Mouse (Mus musculus) cerebellum, adult 11-12 months (tissue): ENCODE measurements around the gene Fgf16.

Source experiments
- DNase-seq: peaks from one replicate; pipeline ENCODE4 v3.0.0; 2022

The Fgf16 gene

GRCm38 (mm10) chrX:105764162-105765004, at the start of gene Fgf16:
Fgf16 (plus strand) TSS chrX:105764279.
- peak; percentile 4 for DNase-seq

- DNase-seq = no peak
These were observed 49.3 kb upstream of the Fgf16 start for GRCm38 (mm10) chrX:105714740-105715139.

GRCm38 (mm10) chrX:105715789-105716321, 48.2 kb upstream of the Fgf16 start:
- DNase-seq = no peak

DNA sequence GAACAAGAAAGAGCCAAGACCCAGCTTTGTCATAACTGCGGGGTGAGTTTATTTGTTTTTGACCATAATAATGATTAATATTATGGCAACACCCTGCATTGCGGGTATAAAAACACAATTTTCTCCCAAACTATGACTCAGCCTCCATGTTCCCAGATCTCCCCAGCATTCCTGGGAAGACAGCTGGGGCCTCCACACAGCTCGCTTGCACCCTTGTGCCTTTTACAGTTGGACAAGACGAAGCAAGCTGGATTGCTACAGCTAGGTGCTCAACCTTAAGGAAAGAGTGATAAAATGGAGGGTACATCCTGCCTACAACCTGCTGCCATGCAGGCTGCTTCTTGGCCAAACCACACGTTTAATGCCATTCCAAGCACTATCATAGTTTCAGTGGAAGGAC, 45.7 kb upstream of the Fgf16 start:
- DNase-seq = no peak

- no peak for DNase-seq
These were observed 45.1 kb upstream of the Fgf16 start for GRCm38 (mm10) chrX:105718943-105719342.

- no peak for DNase-seq
These were observed 39.9 kb upstream of the Fgf16 start for GRCm38 (mm10) chrX:105724174-105724573.

DNA sequence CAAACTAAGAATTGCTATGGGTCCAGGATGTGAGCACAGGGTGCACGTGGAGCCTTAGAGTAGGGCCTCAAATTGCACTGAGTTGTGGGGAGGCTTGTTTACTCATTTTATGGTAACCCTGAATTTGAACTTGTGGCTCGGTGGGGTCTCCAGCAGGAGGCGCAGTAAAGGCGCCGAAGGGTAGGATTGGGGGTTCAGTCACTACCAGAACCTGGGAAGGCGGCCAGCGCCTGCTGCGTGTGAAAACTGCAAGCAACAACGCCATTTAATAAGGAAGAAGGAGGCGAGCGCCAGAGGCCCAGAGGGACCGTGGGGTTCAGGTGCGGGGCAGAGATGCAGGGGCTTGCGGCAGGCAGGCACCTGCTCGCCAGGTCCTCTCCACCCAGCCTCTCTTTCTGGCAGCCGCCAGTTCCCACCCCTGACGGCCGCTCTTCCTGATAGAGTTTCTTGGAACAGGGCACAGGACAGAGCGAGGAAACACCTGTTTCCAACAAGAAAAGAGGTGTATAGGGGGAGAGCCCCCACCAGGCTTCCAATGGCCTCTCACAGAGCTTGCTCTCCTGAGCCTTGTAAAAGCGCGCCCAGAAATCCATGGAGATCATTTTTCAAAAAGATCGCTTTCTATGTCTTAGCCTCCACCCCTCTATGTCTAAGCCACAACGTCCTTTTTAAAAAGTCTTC, 1.1 kb upstream of the Fgf16 start:
- peak; percentile 21 for DNase-seq

DNA sequence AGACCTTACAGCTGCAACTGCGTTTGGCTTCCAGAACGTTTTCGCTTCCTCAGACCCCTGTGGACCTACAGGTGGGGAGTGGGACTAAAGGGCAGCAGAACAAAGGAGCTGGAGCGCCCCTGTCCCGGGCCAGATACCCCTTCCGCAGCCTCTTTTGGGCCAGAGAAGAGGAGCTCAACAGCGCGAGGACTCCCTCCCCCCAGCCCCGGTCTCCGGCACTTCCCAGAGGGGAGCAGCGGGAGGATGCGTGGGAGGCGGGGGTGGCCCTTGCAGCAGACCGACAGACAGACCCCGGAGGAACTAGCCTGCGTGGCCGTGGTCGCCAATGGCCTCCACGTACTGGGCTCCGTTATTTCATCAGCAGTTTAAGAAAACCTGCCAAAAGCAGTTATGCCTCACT, 467 bp upstream of the Fgf16 start:
- peak; percentile 20 for DNase-seq

DNA sequence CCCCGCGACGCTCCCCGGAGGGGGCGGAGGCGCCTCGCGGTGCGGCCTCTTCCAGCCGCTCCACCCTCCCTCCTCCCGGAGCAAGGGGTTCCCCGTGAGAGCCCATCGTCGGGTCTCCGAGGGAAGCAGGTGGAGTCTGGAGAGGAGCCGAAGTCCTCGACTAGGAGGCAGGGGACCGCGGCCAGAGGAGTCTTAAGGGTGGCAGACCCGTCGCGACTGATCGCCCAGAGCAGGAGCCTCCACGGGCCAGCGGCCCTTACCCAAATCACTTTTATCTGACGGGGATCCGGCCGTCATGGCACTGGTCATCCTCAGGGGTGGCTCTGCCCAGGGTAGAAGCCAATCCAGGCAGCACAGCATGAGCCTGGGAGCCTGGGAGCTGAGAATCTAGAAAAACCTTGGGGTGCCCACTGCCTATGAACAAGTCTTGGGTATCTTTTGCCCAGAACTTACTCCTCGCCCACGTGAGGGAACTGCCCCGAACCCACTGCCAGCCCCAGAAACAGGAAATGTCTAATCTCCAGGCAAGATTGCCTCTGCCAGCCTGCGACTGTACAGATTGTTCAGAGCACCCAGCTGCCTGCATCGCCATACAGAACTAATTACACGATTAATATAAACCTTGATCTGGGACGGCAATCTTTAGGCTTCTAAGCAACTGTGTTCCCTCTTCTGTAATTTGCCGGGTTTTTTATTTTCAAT, 1.1 kb downstream of the Fgf16 start:
- DNase-seq = peak; percentile 3

- no peak for DNase-seq
These were observed 1.9 kb downstream of the Fgf16 start for GRCm38 (mm10) chrX:105766013-105766412.

- DNase-seq = peak; percentile 20
These were observed 3.2 kb downstream of the Fgf16 start for GRCm38 (mm10) chrX:105767177-105767764.

GRCm38 (mm10) chrX:105767932-105768331, 3.9 kb downstream of the Fgf16 start:
- DNase-seq = no peak

GRCm38 (mm10) chrX:105773281-105773680, 9.2 kb downstream of the Fgf16 start:
- no peak for DNase-seq

GRCm38 (mm10) chrX:105794806-105795403, 30.8 kb downstream of the Fgf16 start:
- DNase-seq = no peak

DNA sequence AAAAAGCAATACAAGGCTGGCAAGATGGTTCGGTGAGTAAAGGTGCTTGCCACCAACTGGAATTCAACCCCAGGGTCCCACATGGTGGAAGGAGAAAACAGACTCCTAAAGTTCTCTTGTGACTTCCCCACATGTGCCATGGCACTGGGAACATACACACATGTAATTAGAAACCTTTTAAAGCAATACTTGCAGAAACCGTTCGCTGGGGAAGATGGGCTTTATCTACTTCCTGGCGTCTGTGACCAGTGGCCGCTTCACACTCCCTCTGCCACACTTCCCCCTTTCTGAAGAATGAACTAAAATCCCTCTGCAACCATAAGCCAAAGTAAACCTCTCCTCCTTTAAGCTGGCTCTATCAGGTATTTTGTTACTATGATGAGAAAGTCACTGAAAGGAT, 60.4 kb downstream of the Fgf16 start:
- no peak for DNase-seq
